Mouse (Mus musculus) urinary bladder, adult 2 months (tissue): ENCODE measurements at regions not wholly inside any gene's neighbourhood (a gene's known extent, or its start where the extent isn't known, plus 50 kb on each side); places are given as distances from the start of the nearest gene placed in this dataset.

ENCODE experiments used
- DNase-seq: peaks from one replicate; pipeline ENCODE4 v3.0.0; 2022; ENCODE audit warnings: low spot score

GRCm38 (mm10) chr9:49954601-49955000 is 155.9 kb upstream of the Ncam1 start:
- DNase-seq, result no peak

GRCm38 (mm10) chr9:49950321-49950720 is 151.6 kb upstream of the Ncam1 start:
- no peak for DNase-seq

- DNase-seq, result no peak
Measured at GRCm38 (mm10) chr9:49948546-49948945, 149.8 kb upstream of the Ncam1 start.

- no peak for DNase-seq
Measured at GRCm38 (mm10) chr9:49946857-49947256, 148.1 kb upstream of the Ncam1 start.

GRCm38 (mm10) chr9:49935555-49936376 is 137.0 kb upstream of the Ncam1 start:
- DNase-seq, result no peak

GRCm38 (mm10) chr9:49928041-49928656 is 129.4 kb upstream of the Ncam1 start:
- DNase-seq, result no peak

- DNase-seq, result no peak
Measured at GRCm38 (mm10) chr9:49927281-49927680, 128.6 kb upstream of the Ncam1 start.

- DNase-seq, result no peak
Measured at GRCm38 (mm10) chr9:49925796-49926195, 127.1 kb upstream of the Ncam1 start.

GRCm38 (mm10) chr9:49923981-49924501 is 125.3 kb upstream of the Ncam1 start:
- DNase-seq, result no peak

- no peak for DNase-seq
Measured at GRCm38 (mm10) chr9:49922770-49923169, 124.0 kb upstream of the Ncam1 start.

- no peak for DNase-seq
Measured at GRCm38 (mm10) chr9:49922162-49922561, 123.4 kb upstream of the Ncam1 start.

- no peak for DNase-seq
Measured at GRCm38 (mm10) chr9:49921306-49921705, 122.6 kb upstream of the Ncam1 start.

GRCm38 (mm10) chr9:49915046-49915719 is 116.5 kb upstream of the Ncam1 start:
- DNase-seq, result no peak

- DNase-seq, result no peak
Measured at GRCm38 (mm10) chr9:49913677-49914076, 115.0 kb upstream of the Ncam1 start.

GRCm38 (mm10) chr9:49912306-49912705 is 113.6 kb upstream of the Ncam1 start:
- no peak for DNase-seq

GRCm38 (mm10) chr9:49906306-49906705 is 107.6 kb upstream of the Ncam1 start:
- no peak for DNase-seq

- DNase-seq, result no peak
Measured at GRCm38 (mm10) chr9:49905703-49906102, 107.0 kb upstream of the Ncam1 start.

- no peak for DNase-seq
Measured at GRCm38 (mm10) chr9:49898947-49899346, 100.2 kb upstream of the Ncam1 start.

GRCm38 (mm10) chr9:49884516-49885343 is 86.0 kb upstream of the Ncam1 start:
- no peak for DNase-seq

- no peak for DNase-seq
Measured at GRCm38 (mm10) chr9:49879361-49880128, 80.8 kb upstream of the Ncam1 start.

- DNase-seq, result no peak
Measured at GRCm38 (mm10) chr9:49874881-49875280, 76.2 kb upstream of the Ncam1 start.
